Mouse (Mus musculus): ENCODE measurements around the gene Dab2ip.

DNA sequence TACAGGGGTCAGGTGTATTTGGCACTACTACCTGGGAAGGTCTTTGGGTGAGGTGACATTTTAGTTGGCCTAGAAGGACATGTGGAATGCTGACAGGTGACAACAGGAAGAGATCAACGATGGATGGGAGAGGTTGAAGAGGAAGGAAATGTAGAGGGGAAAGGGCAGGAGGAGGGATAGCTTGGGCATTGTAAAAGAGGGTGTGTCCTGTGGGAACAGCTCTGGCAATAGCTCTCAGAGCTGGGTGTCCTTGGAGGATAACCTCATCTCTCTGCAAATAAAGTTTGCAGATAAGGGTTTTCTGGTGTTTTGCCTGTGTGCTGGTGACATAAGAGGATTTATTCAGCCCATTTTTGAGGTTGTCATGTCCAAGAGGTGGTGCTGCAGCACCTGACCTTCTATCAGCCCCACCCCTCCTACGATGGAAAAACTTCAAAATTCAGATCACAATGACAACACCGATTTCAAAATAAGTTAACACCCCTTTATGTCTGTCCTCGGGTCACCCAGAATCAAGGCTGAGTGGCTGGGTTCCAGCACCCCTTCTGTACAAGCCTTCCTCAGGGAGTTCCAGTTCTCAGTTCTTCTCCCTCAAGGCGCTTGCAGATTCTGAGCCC, 101.6 kb downstream of the Dab2ip start:
- TF ChIP-seq POLR2A (IDR thresholded peaks at IDR 0.05; ENCODE audit: insufficient read length, low read depth) (no peak), TCF12 (IDR thresholded peaks at IDR 0.05; ENCODE audit: insufficient read depth, poor library complexity, severe bottlenecking) (no peak)

Measured in myocyte (in vitro differentiated cells).